Mouse (Mus musculus): Measurements from ENCODE around the gene Pdx1. TPM values are rescaled to one million over a fixed set of nuclear protein-coding genes. Genes with fewer than 3 reads are reported as not detected.

Gene Pdx1
- not detected in 2 replicates for total RNA-seq (2023)

GRCm38 (mm10) chr5:147269926-147270672 is at the start of gene Pdx1:
Gene Pdx1 (plus strand): TSS chr5:147269959.

GRCm38 (mm10) chr5:147306638-147307397 is 37.1 kb downstream of the Pdx1 start, which contains the start of gene Cdx2:
Gene Cdx2 (minus strand): TSS chr5:147307270.

GRCm38 (mm10) chr5:147322183-147322582 is 52.4 kb downstream of the Pdx1 start, which contains the start of gene Urad:
Gene Urad (minus strand): TSS chr5:147322440.

Other genes starting within 250 kb of the Pdx1 start
- 3.2 and 4.2 TPM in 2 replicates for gene Lnx2, start 193.4 kb upstream of the Pdx1 start, total RNA-seq (2023)
- 51.9 and 57.2 TPM in 2 replicates for gene Polr1d, start 192.9 kb upstream of the Pdx1 start, total RNA-seq (2023)
- gene Gsx1, start 81.3 kb upstream of the Pdx1 start, total RNA-seq (2023): not detected in 2 replicates
- not detected in 2 replicates for gene Cdx2, start 37.3 kb downstream of the Pdx1 start, total RNA-seq (2023)
- gene Urad, start 52.5 kb downstream of the Pdx1 start, total RNA-seq (2023): not detected in 2 replicates
- gene Flt3, start 130.5 kb downstream of the Pdx1 start, total RNA-seq (2023): 3.3 and 3.4 TPM in 2 replicates
- 157 and 196 TPM in 2 replicates for gene Pan3, start 160.2 kb downstream of the Pdx1 start, total RNA-seq (2023)